Mouse (Mus musculus): ENCODE data around the gene Foxs1.

Foxs1 gene

DNA sequence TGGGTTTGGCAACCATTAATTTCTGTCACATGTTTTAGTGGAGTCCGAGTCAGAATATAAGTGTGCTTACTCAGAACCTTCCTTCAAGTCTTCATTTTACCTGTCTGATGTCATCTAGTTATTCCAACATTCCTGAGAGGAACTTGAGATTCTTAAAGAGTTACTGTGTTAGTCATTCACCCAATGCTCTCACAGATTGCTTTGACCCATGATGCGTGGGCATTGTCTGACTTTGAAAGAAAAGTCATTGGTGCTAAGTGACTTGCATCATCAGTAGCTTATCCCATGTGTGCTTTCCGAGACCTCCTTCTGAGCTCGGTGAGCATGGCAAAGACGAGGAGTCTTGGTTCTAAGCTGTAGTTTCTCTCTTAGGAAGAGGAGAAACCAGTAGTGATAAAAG, 44.2 kb downstream of the Foxs1 start:
- CTCF ChIA-PET = interaction anchor here in 1 of 4 experiments (0.5 kb wide), 1 partner anchor 355 kb away, joined by 4 read pairs; no protein-coding TSS in a partner anchor
- POLR2A ChIA-PET = interaction anchor here in 2 of 4 experiments (0.6 to 1.3 kb wide), 4 partner anchors 15 to 242 kb away, joined by 3 to 6 read pairs (median 3); no protein-coding TSS in a partner anchor

DNA sequence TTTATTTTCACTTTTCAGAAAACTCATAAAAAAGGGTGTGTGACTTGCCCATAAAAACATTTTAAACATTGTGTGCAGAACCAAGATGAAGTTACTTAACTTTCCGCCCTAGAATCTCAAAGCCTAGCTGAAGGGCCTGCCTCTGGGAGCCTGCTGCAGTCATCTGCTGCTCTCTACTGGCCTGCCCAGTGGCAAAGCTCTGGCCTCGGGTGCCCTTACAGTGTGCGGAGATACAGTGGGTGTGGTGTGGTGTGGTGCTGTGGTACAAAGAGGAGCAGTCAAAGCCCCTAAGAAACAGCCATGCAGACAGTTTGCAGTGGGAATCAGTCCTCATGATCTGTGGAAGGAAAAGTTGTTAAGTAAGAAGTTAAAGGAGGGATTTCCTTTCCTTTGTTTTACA, 45.8 kb downstream of the Foxs1 start:
- CTCF ChIA-PET = no interaction called here
- POLR2A ChIA-PET = interaction anchor here in 3 of 4 experiments (0.6 to 1.8 kb wide), 3 partner anchors 17 to 511 kb away, joined by 3 to 4 read pairs (median 3); partner anchors contain the start of gene Nrsn2 (in 1 of the 3)

- ChIA-PET CTCF (interaction anchor here in 1 of 4 experiments (0.6 kb wide), 1 partner anchor 608 kb away, joined by 4 read pairs; no protein-coding TSS in a partner anchor), POLR2A (no interaction called here)
These were observed 48.8 kb downstream of the Foxs1 start for GRCm38 (mm10) chr2:152884101-152884645.
